Mouse (Mus musculus) heart, embryonic 11.5 days (tissue): ENCODE results near the gene Zfp93. TPM values are rescaled to one million over a fixed set of nuclear protein-coding genes. Genes with fewer than 3 reads are reported as not detected.

ENCODE experiments used
- ATAC-seq: fragments of 200-750 bp; cut with Nextera tagmentation; replicated peaks from 2 replicates; pipeline ENCODE4 v1.8.0; 2017; ENCODE audit warnings: moderate library complexity; ENCODE audit not compliant: insufficient number of reproducible peaks, low FRiP score, low TSS enrichment
- H3K27ac ChIP-seq: fragments of 300-500 bp; sonication (generic); 2 replicates; pipeline ENCODE4 v1.5.1; 2014; ENCODE audit warnings: mild to moderate bottlenecking, low read depth, low read length
- H3K27me3 ChIP-seq: fragments of 300-500 bp; sonication (generic); 2 replicates; pipeline ENCODE4 v1.6.1; 2014; ENCODE audit warnings: mild to moderate bottlenecking, low read length, mixed read lengths; ENCODE audit not compliant: control insufficient read depth, insufficient read depth
- H3K36me3 ChIP-seq: fragments of 300-500 bp; sonication (generic); 2 replicates; pipeline ENCODE4 v1.6.1; 2014; ENCODE audit warnings: mild to moderate bottlenecking, low read length, moderate library complexity, mixed read lengths; ENCODE audit not compliant: control insufficient read depth, insufficient read depth
- H3K4me1 ChIP-seq: fragments of 300-500 bp; sonication (generic); 2 replicates; pipeline ENCODE4 v1.6.1; 2014; ENCODE audit warnings: low read length; ENCODE audit not compliant: control insufficient read depth, insufficient read depth
- H3K4me2 ChIP-seq: fragments of 300-500 bp; sonication (generic); 2 replicates; pipeline ENCODE4 v1.6.1; 2014; ENCODE audit warnings: mild to moderate bottlenecking, moderate library complexity
- H3K4me3 ChIP-seq: fragments of 300-500 bp; sonication (generic); 2 replicates; pipeline ENCODE4 v1.5.1; 2014; ENCODE audit warnings: low read depth, low read length
- H3K9ac ChIP-seq: fragments of 300-500 bp; sonication (generic); 2 replicates; pipeline ENCODE4 v1.6.1; 2014; ENCODE audit warnings: mild to moderate bottlenecking, low read depth, low read length, moderate library complexity
- H3K9me3 ChIP-seq: fragments of 300-500 bp; sonication (generic); replicated peaks from 2 replicates; pipeline ENCODE4 v1.6.1; 2016; ENCODE audit warnings: low read length; ENCODE audit not compliant: control insufficient read depth
- WGBS: fragments of 180-500 bp; shearing (Covaris S2); extraction: QIAGEN DNeasy Blood & Tissue Kit; methylation state at CpG from one replicate; pipeline ENCODE4 v1.1.7; 2014; ENCODE audit not compliant: insufficient replicate concordance; 5-methylcytosine and 5-hydroxymethylcytosine counted together
- polyA plus RNA-seq: library from polyadenylated mRNA; unstranded; fragments of >200 nt; fragmentation: Nextera tagmentation; extraction: Ambion mirVana; gene quantifications from 2 replicates; pipeline ENCODE4 v1.2.1, GENCODE M21; 2014

Zfp93 gene
- 5.8 and 7.3 TPM in 2 replicates for polyA plus RNA-seq

GRCm38 (mm10) chr7:24270288-24270672, at the start of gene Zfp93:
Gene Zfp93, plus strand, starts transcription at chr7:24270420.
- peaks cover 15% of the 10 kb centered on the region for H3K36me3 ChIP-seq
- peak; percentile 82 for ATAC-seq
- H3K4me2 ChIP-seq = peak within 1 kb of the TSS; percentile 82
- no peaks in the 10 kb centered on the region for H3K4me1 ChIP-seq
- H3K9ac ChIP-seq = peak within 1 kb of the TSS; percentile 83
- H3K9me3 ChIP-seq = no peaks in the 10 kb centered on the region
- WGBS = 0% methylated on average over 12 of the region's 12 CpGs
- peak within 1 kb of the TSS; percentile 71 for H3K4me3 ChIP-seq
- H3K27ac ChIP-seq = peak within 1 kb of the TSS; percentile 74
- H3K27me3 ChIP-seq = no peaks in the 10 kb centered on the region

DNA sequence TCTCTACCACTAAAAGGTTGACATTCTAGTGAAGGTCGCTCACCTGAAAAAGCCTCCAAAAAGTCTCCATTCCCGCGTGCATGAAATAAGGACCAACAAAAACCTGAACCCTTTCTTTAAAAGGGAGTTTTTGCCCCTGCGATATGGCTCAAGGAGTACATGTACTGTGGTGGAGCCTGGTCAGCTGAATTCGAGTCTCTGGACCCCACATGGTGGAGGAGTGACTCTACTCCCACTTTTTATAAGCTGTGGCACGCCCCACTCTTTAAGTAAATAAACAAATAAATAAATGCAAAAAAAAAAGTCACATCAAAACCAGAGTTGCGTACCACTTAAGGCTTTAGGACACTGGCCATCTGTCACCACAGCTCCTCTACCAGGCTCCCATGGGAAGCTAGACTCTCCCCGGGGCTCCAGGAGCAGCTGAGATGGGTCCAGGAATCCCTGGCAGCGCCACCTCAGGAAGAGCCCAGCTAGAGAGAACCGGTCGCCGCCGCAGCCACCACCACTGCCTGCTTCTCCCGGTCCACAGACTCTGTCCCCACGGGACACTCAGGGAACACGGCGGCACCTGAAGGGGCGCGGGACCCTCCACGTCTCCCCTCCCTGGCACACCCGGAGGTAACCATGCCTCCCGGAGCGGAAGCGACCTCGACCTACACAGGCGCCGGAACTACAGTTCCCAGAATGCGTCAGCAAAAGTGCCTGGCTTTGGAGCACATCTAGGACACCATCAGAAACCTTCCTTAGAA, 33.0 kb upstream of the Zfp93 start, which contains the start of gene Zfp109:
TSS of gene Zfp109 (minus strand) at position 521 of the 752 bp plus-strand sequence.
- Histone ChIP-seq H3K4me2 (peak within 1 kb of the TSS; percentile 72), H3K9me3 (no peaks in the 10 kb centered on the region), H3K4me3 (peak within 1 kb of the TSS; percentile 86), H3K27me3 (no peaks in the 10 kb centered on the region), H3K36me3 (no peaks in the 10 kb centered on the region), H3K27ac (no peak within 1 kb of the TSS), H3K9ac (peak within 1 kb of the TSS; percentile 84), H3K4me1 (0 out of 2 replicates have a peak, but pooled peaks cover 3% of the 10 kb centered on the region)
- peak; percentile 81 for ATAC-seq
- 5% methylated on average over 28 of the region's 28 CpGs for WGBS

DNA sequence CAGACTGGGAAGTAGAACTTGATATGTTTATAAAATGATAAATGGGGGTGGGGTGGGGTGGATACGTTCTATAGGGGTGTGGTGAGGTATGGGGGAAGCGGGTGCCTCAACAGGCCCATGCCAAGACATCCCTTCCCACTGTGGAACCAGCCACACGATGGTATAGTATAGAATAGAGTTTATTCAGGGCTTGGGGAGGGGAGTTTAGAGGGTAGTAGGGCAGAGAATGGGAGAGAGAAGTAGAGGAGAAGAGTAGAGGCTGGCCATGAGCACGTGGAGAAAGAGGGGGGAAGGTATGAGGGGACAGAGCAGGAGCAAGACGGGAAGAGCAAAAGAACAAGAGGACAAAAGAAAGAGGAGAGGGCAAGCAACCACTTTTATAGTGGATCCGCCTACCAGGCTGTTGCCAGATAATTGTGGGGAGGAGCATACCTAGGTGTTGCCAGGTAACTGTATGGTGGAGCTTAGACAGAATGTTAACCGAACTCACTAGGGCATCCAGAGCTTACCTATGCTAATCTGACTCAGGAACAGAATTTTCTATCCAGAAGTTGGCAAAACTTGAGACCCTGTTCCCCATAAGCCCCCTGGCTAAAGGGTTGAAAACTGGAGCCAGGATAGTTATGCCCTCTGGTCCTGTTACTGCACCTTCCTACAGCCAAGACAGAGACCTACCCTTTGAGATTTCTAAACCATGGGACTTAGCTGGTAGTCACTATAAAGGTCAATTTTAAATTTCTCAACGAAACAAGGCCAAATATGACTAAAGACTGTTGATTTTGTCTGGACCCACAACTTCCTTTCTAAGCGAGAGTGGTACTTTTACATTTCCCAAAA, 16.2 kb upstream of the Zfp93 start:
- H3K4me3 ChIP-seq = peak overlapping the region; percentile 57
- no peaks in the 10 kb centered on the region for H3K9me3 ChIP-seq
- H3K9ac ChIP-seq = peak overlapping the region; percentile 71; the same call in 1 of the 2 replicates
- ATAC-seq = no peak
- no peaks in the 10 kb centered on the region for H3K4me1 ChIP-seq
- 60% methylated on average over 9 of the region's 9 CpGs for WGBS
- no peaks in the 10 kb centered on the region for H3K36me3 ChIP-seq
- peak overlapping the region; percentile 74 for H3K4me2 ChIP-seq
- H3K27ac ChIP-seq = no peak overlapping the region
- no peaks in the 10 kb centered on the region for H3K27me3 ChIP-seq

GRCm38 (mm10) chr7:24254633-24255474, 15.4 kb upstream of the Zfp93 start, which contains the start of gene Zfp108:
Gene Zfp108, plus strand, starts transcription at chr7:24254794.
- Histone ChIP-seq H3K9me3 (no peaks in the 10 kb centered on the region), H3K4me3 (peak within 1 kb of the TSS; percentile 57), H3K4me1 (no peaks in the 10 kb centered on the region), H3K36me3 (0 out of 2 replicates have a peak, but pooled peaks cover 2% of the 10 kb centered on the region), H3K27me3 (no peaks in the 10 kb centered on the region), H3K4me2 (peak within 1 kb of the TSS; percentile 74), H3K27ac (no peak within 1 kb of the TSS), H3K9ac (peak within 1 kb of the TSS; percentile 71)
- ATAC-seq = peak; percentile 74; the same call in 1 of the 2 replicates
- 20% methylated on average over 21 of the region's 21 CpGs for WGBS

GRCm38 (mm10) chr7:24259306-24259999, 10.8 kb upstream of the Zfp93 start:
- H3K4me3 ChIP-seq = no peak overlapping the region
- no peaks in the 10 kb centered on the region for H3K9me3 ChIP-seq
- no peaks in the 10 kb centered on the region for H3K27me3 ChIP-seq
- ATAC-seq = no peak
- H3K4me2 ChIP-seq = no peak overlapping the region
- 86% methylated on average over 13 of the region's 13 CpGs for WGBS
- no peak overlapping the region for H3K27ac ChIP-seq
- no peak overlapping the region for H3K9ac ChIP-seq
- no peaks in the 10 kb centered on the region for H3K4me1 ChIP-seq
- peaks cover 8% of the 10 kb centered on the region; the same call in 1 of the 2 replicates for H3K36me3 ChIP-seq

- no peaks in the 10 kb centered on the region for H3K4me1 ChIP-seq
- H3K9ac ChIP-seq = no peak overlapping the region
- ATAC-seq = no peak
- H3K4me3 ChIP-seq = no peak overlapping the region
- no peak overlapping the region for H3K4me2 ChIP-seq
- H3K36me3 ChIP-seq = peaks cover 8% of the 10 kb centered on the region; the same call in 1 of the 2 replicates
- WGBS = 87% methylated on average over 4 of the region's 4 CpGs
- H3K27ac ChIP-seq = no peak overlapping the region
- no peaks in the 10 kb centered on the region for H3K9me3 ChIP-seq
- no peaks in the 10 kb centered on the region for H3K27me3 ChIP-seq
These were observed 10.3 kb upstream of the Zfp93 start for GRCm38 (mm10) chr7:24260000-24260312.

DNA sequence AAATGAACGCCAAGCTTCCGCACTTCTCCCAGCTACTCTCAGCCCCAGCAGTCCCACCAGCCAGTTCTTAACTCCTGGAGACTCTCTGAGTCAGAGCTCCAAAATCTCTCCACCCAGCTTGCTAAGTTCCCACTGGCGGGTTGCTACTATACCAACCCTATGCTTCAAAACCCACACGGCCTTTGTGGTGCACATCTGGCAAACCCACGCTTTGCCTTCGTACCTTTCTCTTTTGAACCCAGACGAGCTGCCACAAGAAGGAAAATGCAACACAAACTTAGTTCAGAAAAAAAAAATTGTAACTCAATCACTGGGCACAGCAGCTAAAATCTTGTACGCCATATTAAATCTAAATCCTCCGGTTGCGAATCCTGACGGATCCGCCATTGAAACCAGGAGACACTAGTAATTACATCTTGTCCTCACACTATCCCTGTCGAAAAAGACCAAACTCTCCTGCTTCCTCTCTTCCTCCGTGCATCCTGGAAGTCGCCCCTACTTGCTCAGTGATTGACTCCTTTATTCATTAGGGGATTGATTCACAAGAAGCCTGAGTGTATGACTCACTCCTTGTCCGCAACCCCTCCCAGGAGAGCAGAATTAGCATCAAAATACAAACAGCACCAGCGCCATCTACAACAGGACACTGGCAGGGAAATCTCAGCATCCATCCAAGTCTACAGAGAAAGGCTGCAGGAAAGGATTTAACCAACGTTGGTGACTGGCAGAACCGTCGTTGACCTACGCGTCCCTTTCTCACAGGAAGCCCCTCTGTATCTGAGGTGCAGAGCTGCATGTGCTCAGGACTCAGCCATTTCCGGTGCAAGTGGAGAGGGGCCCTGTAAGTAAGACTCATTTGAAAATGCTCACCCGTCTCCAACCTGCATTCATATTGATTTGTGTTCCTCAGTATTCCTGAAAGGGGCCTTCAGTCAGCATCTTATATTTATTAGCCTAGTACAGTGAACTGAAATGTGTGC, 1.8 kb upstream of the Zfp93 start:
- no peak overlapping the region for H3K4me2 ChIP-seq
- no peaks in the 10 kb centered on the region for H3K36me3 ChIP-seq
- H3K27me3 ChIP-seq = no peaks in the 10 kb centered on the region
- H3K9ac ChIP-seq = no peak overlapping the region
- no peaks in the 10 kb centered on the region for H3K9me3 ChIP-seq
- no peak overlapping the region for H3K4me3 ChIP-seq
- H3K27ac ChIP-seq = no peak overlapping the region
- ATAC-seq = no peak
- no peaks in the 10 kb centered on the region for H3K4me1 ChIP-seq
- WGBS = 69% methylated on average over 24 of the region's 24 CpGs
